Mouse (Mus musculus) midbrain, postnatal 0 days (tissue): ENCODE data around the gene Itm2c. TPM values are rescaled to one million over a fixed set of nuclear protein-coding genes. Genes with fewer than 3 reads are reported as not detected.

ENCODE experiments used
- ATAC-seq: fragments of 200-750 bp; cut with Nextera tagmentation; 2 replicates; pipeline ENCODE4 v1.8.0; 2017; ENCODE audit warnings: moderate number of reproducible peaks, mild to moderate bottlenecking, moderate TSS enrichment, moderate library complexity; ENCODE audit not compliant: low FRiP score
- DNase-seq: peaks from one replicate; pipeline ENCODE4 v3.0.0-alpha.2; 2015; ENCODE audit warnings: low spot score
- H3K27ac ChIP-seq: fragments of 300-500 bp; sonication (generic); 2 replicates; pipeline ENCODE4 v1.5.1; 2014; ENCODE audit warnings: low read depth, mild to moderate bottlenecking, low read length, mixed read lengths
- H3K27me3 ChIP-seq: fragments of 300-500 bp; sonication (generic); 2 replicates; pipeline ENCODE4 v1.6.1; 2014; ENCODE audit warnings: low read length, control low read depth, mixed read lengths; ENCODE audit not compliant: insufficient read depth
- H3K36me3 ChIP-seq: fragments of 300-500 bp; sonication (generic); 2 replicates; pipeline ENCODE4 v1.6.1; 2014; ENCODE audit warnings: low read length, control low read depth, mixed read lengths; ENCODE audit not compliant: insufficient read depth
- H3K4me1 ChIP-seq: fragments of 300-500 bp; sonication (generic); 2 replicates; pipeline ENCODE4 v1.6.1; 2014; ENCODE audit warnings: mild to moderate bottlenecking, control low read depth, antibody characterized with exemption, low read length, mixed read lengths; ENCODE audit not compliant: insufficient read depth
- H3K4me2 ChIP-seq: fragments of 300-500 bp; sonication (generic); 2 replicates; pipeline ENCODE4 v1.6.1; 2014; ENCODE audit warnings: low read depth, mild to moderate bottlenecking, low read length, mixed read lengths; ENCODE audit not compliant: poor library complexity, severe bottlenecking
- H3K4me3 ChIP-seq: fragments of 300-500 bp; sonication (generic); 2 replicates; pipeline ENCODE4 v1.5.1; 2014; ENCODE audit warnings: low read depth, mild to moderate bottlenecking, low read length, moderate library complexity
- H3K9ac ChIP-seq: fragments of 300-500 bp; sonication (generic); replicated peaks from 2 replicates; pipeline ENCODE4 v1.6.1; 2014; ENCODE audit warnings: mild to moderate bottlenecking, low read length, moderate library complexity, mixed read lengths; ENCODE audit not compliant: poor library complexity, severe bottlenecking
- H3K9me3 ChIP-seq: fragments of 300-500 bp; sonication (generic); 2 replicates; pipeline ENCODE4 v1.6.1; 2016; ENCODE audit warnings: low read length, control low read depth
- CTCF ChIP-seq: IDR thresholded peaks from 2 replicates; pipeline ENCODE4 v1.5.1; 2016; ENCODE audit warnings: antibody characterized with exemption, mild to moderate bottlenecking
- WGBS: fragments of 180-500 bp; shearing (Covaris S2); extraction: QIAGEN DNeasy Blood & Tissue Kit; methylation state at CpG from one replicate; pipeline ENCODE4 v1.1.7; 2014; 5-methylcytosine and 5-hydroxymethylcytosine counted together
- polyA plus RNA-seq: library from polyadenylated mRNA; unstranded; fragments of >200 nt; fragmentation: Nextera tagmentation; extraction: Ambion mirVana; gene quantifications from 2 replicates; pipeline ENCODE4 v1.2.1, GENCODE M21; 2015
- total RNA-seq: library from RNA; depleted of rRNA; stranded (reverse); fragments of >200 nt; gene quantifications from 2 replicates; pipeline ENCODE4 v1.2.3, GENCODE M21; 2014

Itm2c gene
- total and polyA plus RNA-seq, 2 experiments from 2014 or later: 297 to 376 TPM

- Histone ChIP-seq H3K27ac (peak overlapping the region; percentile 64), H3K4me3 (no peak overlapping the region), H3K27me3 (no peaks in the 10 kb centered on the region), H3K9me3 (no peaks in the 10 kb centered on the region), H3K4me1 (peaks cover 18% of the 10 kb centered on the region), H3K4me2 (peak overlapping the region; percentile 28; the same call in 1 of the 2 replicates), H3K9ac (no peak overlapping the region; the same call in 1 of the 2 replicates), H3K36me3 (no peaks in the 10 kb centered on the region)
- ATAC-seq (peak; percentile 65), DNase-seq (peak; percentile 39)
- WGBS: 12% methylated on average over 11 of the region's 11 CpGs
- no peak for TF ChIP-seq CTCF
These were observed 39.8 kb downstream of the Itm2c start for GRCm38 (mm10) chr1:85933631-85934465.

GRCm38 (mm10) chr1:85934560-85934959 lies 40.5 kb downstream of the Itm2c start:
- Histone ChIP-seq H3K4me3 (no peak overlapping the region), H3K27ac (peak overlapping the region; percentile 64; the same call in 1 of the 2 replicates), H3K9ac (no peak overlapping the region; the same call in 1 of the 2 replicates), H3K27me3 (no peaks in the 10 kb centered on the region), H3K4me1 (peaks cover 15% of the 10 kb centered on the region), H3K9me3 (no peaks in the 10 kb centered on the region), H3K36me3 (no peaks in the 10 kb centered on the region), H3K4me2 (no peak overlapping the region)
- TF ChIP-seq CTCF: no peak
- 17% methylated on average over 7 of the region's 7 CpGs for WGBS
- ATAC-seq (no peak), DNase-seq (no peak)

- Histone ChIP-seq H3K9me3 (no peaks in the 10 kb centered on the region), H3K4me1 (peaks cover 15% of the 10 kb centered on the region), H3K4me3 (no peak overlapping the region), H3K27me3 (no peaks in the 10 kb centered on the region), H3K36me3 (no peaks in the 10 kb centered on the region), H3K27ac (no peak overlapping the region), H3K9ac (no peak overlapping the region), H3K4me2 (no peak overlapping the region)
- 63% methylated on average over 8 of the region's 8 CpGs for WGBS
- DNase-seq: peak; percentile 59
- peak; percentile 70 for TF ChIP-seq CTCF
- no peak for ATAC-seq
These were observed 41.2 kb downstream of the Itm2c start for GRCm38 (mm10) chr1:85935148-85935852.

GRCm38 (mm10) chr1:85936265-85936664 lies 42.2 kb downstream of the Itm2c start:
- Histone ChIP-seq H3K4me1 (peaks cover 15% of the 10 kb centered on the region), H3K9me3 (no peaks in the 10 kb centered on the region), H3K27ac (no peak overlapping the region), H3K4me2 (no peak overlapping the region), H3K4me3 (no peak overlapping the region), H3K36me3 (no peaks in the 10 kb centered on the region), H3K27me3 (no peaks in the 10 kb centered on the region), H3K9ac (no peak overlapping the region)
- TF ChIP-seq CTCF: no peak
- no peak for DNase-seq
- ATAC-seq: no peak
- 74% methylated on average over 6 of the region's 6 CpGs for WGBS

- H3K27ac ChIP-seq: no peak overlapping the region
- H3K9me3 ChIP-seq: no peaks in the 10 kb centered on the region
- H3K9ac ChIP-seq: no peak overlapping the region
- no peak for ATAC-seq
- no peak for DNase-seq
- peaks cover 14% of the 10 kb centered on the region for H3K4me1 ChIP-seq
- H3K4me3 ChIP-seq: no peak overlapping the region
- H3K27me3 ChIP-seq: no peaks in the 10 kb centered on the region
- H3K4me2 ChIP-seq: no peak overlapping the region
- 71% methylated on average over 1 of the region's 1 CpGs for WGBS
- no peaks in the 10 kb centered on the region for H3K36me3 ChIP-seq
- TF ChIP-seq CTCF: no peak
These were observed 43.2 kb downstream of the Itm2c start for GRCm38 (mm10) chr1:85937323-85937722.

GRCm38 (mm10) chr1:85942318-85942717 lies 48.2 kb downstream of the Itm2c start:
- WGBS: 83% methylated on average over 8 of the region's 8 CpGs
- no peak overlapping the region for H3K4me3 ChIP-seq
- H3K27ac ChIP-seq: no peak overlapping the region
- H3K36me3 ChIP-seq: no peaks in the 10 kb centered on the region
- H3K4me1 ChIP-seq: no peaks in the 10 kb centered on the region
- H3K9me3 ChIP-seq: no peaks in the 10 kb centered on the region
- no peak for ATAC-seq
- H3K27me3 ChIP-seq: no peaks in the 10 kb centered on the region
- no peak overlapping the region for H3K9ac ChIP-seq
- TF ChIP-seq CTCF: no peak
- no peak for DNase-seq
- no peak overlapping the region for H3K4me2 ChIP-seq
